Mouse (Mus musculus) neural tube, embryonic 13.5 days (tissue): Measurements from ENCODE around the gene Cggbp1. TPM values are rescaled to one million over a fixed set of nuclear protein-coding genes. Genes with fewer than 3 reads are reported as not detected.

Experiments used
- ATAC-seq: fragments of 200-750 bp; cut with Nextera tagmentation; 2 replicates; pipeline ENCODE4 v1.8.0; 2017; ENCODE audit warnings: low read depth, mild to moderate bottlenecking, moderate TSS enrichment, moderate library complexity
- H3K27ac ChIP-seq: fragments of 300-500 bp; sonication (generic); replicated peaks from 2 replicates; pipeline ENCODE4 v1.5.1; 2015; ENCODE audit warnings: moderate library complexity, mild to moderate bottlenecking, inconsistent platforms
- H3K27me3 ChIP-seq: fragments of 300-500 bp; sonication (generic); 2 replicates; pipeline ENCODE4 v1.6.1; 2015; ENCODE audit warnings: mild to moderate bottlenecking, inconsistent platforms
- H3K36me3 ChIP-seq: fragments of 300-500 bp; sonication (generic); 2 replicates; pipeline ENCODE4 v1.6.1; 2015; ENCODE audit warnings: mild to moderate bottlenecking, inconsistent platforms
- H3K4me1 ChIP-seq: fragments of 300-500 bp; sonication (generic); replicated peaks from 2 replicates; pipeline ENCODE4 v1.6.1; 2015; ENCODE audit warnings: inconsistent platforms
- H3K4me2 ChIP-seq: fragments of 300-500 bp; sonication (generic); 2 replicates; pipeline ENCODE4 v1.6.1; 2015; ENCODE audit warnings: inconsistent platforms, mild to moderate bottlenecking, moderate library complexity
- H3K4me3 ChIP-seq: fragments of 300-500 bp; sonication (generic); 2 replicates; pipeline ENCODE4 v1.5.1; 2015; ENCODE audit warnings: mild to moderate bottlenecking, inconsistent platforms
- H3K9ac ChIP-seq: fragments of 300-500 bp; sonication (generic); 2 replicates; pipeline ENCODE4 v1.6.1; 2015; ENCODE audit warnings: moderate library complexity, mild to moderate bottlenecking, inconsistent platforms
- H3K9me3 ChIP-seq: fragments of 300-500 bp; sonication (generic); 2 replicates; pipeline ENCODE4 v1.6.1; 2016; ENCODE audit warnings: inconsistent platforms
- WGBS: fragments of 180-500 bp; shearing (Covaris S2); methylation state at CpG from one replicate; pipeline ENCODE4 v1.1.7; 2015; 5-methylcytosine and 5-hydroxymethylcytosine counted together
- polyA plus RNA-seq: library from polyadenylated mRNA; unstranded; fragments of >200 nt; fragmentation: Nextera tagmentation; extraction: Ambion mirVana; gene quantifications from 2 replicates; pipeline ENCODE4 v1.2.1, GENCODE M21; 2015

Cggbp1 gene
- 65.3 and 74.1 TPM in 2 replicates for polyA plus RNA-seq

- H3K36me3 ChIP-seq = peaks cover 20% of the 10 kb centered on the region
- peak; percentile 100 for ATAC-seq
- peak within 1 kb of the TSS; percentile 97 for H3K27ac ChIP-seq
- peaks cover 32% of the 10 kb centered on the region for H3K4me1 ChIP-seq
- peak within 1 kb of the TSS; percentile 97 for H3K4me2 ChIP-seq
- peak within 1 kb of the TSS; percentile 88 for H3K4me3 ChIP-seq
- no peaks in the 10 kb centered on the region for H3K27me3 ChIP-seq
- H3K9me3 ChIP-seq = no peaks in the 10 kb centered on the region
- WGBS = under 1% methylated on average over 67 of the region's 85 CpGs
- H3K9ac ChIP-seq = peak within 1 kb of the TSS; percentile 90
Measured at GRCm38 (mm10) chr16:64851563-64852362, at the start of gene Cggbp1, which contains the start of gene Zfp654. Gene Cggbp1, plus strand, starts transcription at chr16:64851996. Gene Zfp654, minus strand, starts transcription at chr16:64851652.

GRCm38 (mm10) chr16:64803041-64803440 lies 48.8 kb upstream of the Cggbp1 start:
- Histone ChIP-seq H3K9me3 (no peaks in the 10 kb centered on the region), H3K27me3 (no peaks in the 10 kb centered on the region), H3K4me1 (no peaks in the 10 kb centered on the region), H3K27ac (no peak overlapping the region), H3K4me2 (no peak overlapping the region), H3K9ac (no peak overlapping the region), H3K4me3 (no peak overlapping the region), H3K36me3 (peaks cover 13% of the 10 kb centered on the region)
- ATAC-seq = no peak
- 84% methylated on average over 3 of the region's 3 CpGs for WGBS

DNA sequence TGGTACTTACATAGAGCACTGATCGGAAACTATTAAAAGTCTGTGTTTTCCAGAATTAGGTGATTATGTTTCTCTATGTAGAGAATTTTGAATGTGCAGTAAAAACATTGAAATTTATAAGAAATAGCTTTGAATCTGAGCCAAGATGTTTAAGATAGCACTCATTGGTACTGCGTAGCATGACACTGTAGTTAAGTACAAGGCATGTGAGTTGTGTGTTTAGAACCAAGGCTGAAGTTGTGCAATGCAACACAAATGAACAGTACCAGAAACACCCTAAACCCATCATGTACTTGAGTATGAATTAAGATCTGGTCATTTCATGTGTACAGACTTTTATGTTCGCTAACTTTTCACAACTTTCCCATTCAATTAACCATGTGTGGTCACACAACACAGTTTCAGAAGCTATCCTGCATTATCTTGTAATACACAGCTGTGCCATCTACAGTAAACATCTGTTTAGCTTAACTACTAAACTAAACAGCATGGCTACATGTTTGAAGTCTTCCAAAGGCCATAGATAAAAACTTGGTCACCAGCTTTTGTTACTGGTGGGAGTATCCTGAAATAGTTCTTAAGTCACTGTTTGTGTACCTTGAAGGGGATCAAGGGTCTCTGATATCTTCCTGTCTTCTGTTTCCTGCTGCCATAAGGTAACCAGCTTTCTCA lies 34.6 kb upstream of the Cggbp1 start:
- Histone ChIP-seq H3K27me3 (no peaks in the 10 kb centered on the region), H3K36me3 (peaks cover 13% of the 10 kb centered on the region), H3K4me1 (no peaks in the 10 kb centered on the region), H3K9ac (no peak overlapping the region), H3K9me3 (no peaks in the 10 kb centered on the region), H3K4me3 (no peak overlapping the region), H3K4me2 (no peak overlapping the region), H3K27ac (no peak overlapping the region)
- WGBS = 98% methylated on average over 3 of the region's 3 CpGs
- no peak for ATAC-seq

DNA sequence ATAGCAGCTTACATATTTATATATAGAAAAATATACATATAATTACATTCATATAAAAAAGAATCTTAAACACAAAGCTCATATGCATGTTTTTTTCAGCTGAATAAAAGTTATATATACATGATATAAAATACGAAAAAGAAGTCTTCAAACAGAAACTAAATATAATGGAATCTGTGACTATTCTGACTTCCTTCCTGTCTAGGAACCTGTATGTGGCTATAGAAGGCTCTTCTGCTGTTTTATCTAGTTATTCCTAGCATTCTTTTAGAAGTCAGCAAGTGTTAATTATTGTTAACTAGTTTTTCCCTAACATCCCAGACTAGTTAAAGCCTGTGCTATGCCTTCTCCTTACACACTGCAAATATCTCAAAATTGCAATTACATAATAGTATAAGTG lies 27.9 kb upstream of the Cggbp1 start:
- no peak overlapping the region for H3K4me3 ChIP-seq
- no peaks in the 10 kb centered on the region for H3K4me1 ChIP-seq
- ATAC-seq = no peak
- no peak overlapping the region for H3K9ac ChIP-seq
- no peaks in the 10 kb centered on the region for H3K27me3 ChIP-seq
- no peak overlapping the region for H3K27ac ChIP-seq
- 95% methylated on average over 1 of the region's 1 CpGs for WGBS
- peaks cover 9% of the 10 kb centered on the region; the same call in 1 of the 2 replicates for H3K36me3 ChIP-seq
- H3K4me2 ChIP-seq = no peak overlapping the region
- no peaks in the 10 kb centered on the region for H3K9me3 ChIP-seq

GRCm38 (mm10) chr16:64824474-64824873 lies 27.3 kb upstream of the Cggbp1 start:
- Histone ChIP-seq H3K36me3 (peaks cover 12% of the 10 kb centered on the region; the same call in 1 of the 2 replicates), H3K27ac (no peak overlapping the region), H3K27me3 (no peaks in the 10 kb centered on the region), H3K4me3 (no peak overlapping the region), H3K9me3 (no peaks in the 10 kb centered on the region), H3K4me1 (no peaks in the 10 kb centered on the region), H3K4me2 (no peak overlapping the region), H3K9ac (no peak overlapping the region)
- ATAC-seq = no peak
- WGBS = 95% methylated on average over 1 of the region's 1 CpGs

DNA sequence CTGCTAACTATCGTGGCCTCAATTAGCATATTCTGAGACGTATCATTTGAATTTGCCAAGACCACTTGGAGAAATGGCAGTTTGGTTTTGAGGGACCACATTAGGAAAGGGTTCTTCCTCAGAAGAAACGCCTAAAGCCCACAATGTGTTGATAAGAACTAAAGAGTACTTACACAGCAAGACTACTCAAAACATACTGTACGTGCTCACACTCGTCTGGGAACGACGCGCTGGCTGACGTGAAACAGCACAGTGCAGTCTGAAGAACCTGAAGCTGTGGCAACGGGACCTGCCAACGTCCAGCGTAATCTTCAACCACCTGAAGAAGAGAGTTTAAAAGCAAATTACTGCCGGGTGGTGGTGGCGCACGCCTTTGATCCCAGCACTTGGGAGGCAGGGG lies 21.5 kb upstream of the Cggbp1 start:
- ATAC-seq = no peak
- Histone ChIP-seq H3K4me3 (no peak overlapping the region), H3K27ac (no peak overlapping the region), H3K4me1 (no peaks in the 10 kb centered on the region), H3K9me3 (no peaks in the 10 kb centered on the region), H3K36me3 (peaks cover 16% of the 10 kb centered on the region; the same call in 1 of the 2 replicates), H3K9ac (no peak overlapping the region), H3K4me2 (no peak overlapping the region), H3K27me3 (no peaks in the 10 kb centered on the region)
- 96% methylated on average over 15 of the region's 15 CpGs for WGBS

- Histone ChIP-seq H3K4me2 (no peak overlapping the region), H3K27me3 (no peaks in the 10 kb centered on the region), H3K9me3 (no peaks in the 10 kb centered on the region), H3K27ac (no peak overlapping the region), H3K36me3 (no peaks in the 10 kb centered on the region), H3K4me3 (no peak overlapping the region), H3K9ac (no peak overlapping the region), H3K4me1 (no peaks in the 10 kb centered on the region)
- 83% methylated on average over 1 of the region's 1 CpGs for WGBS
- ATAC-seq = no peak
Measured at GRCm38 (mm10) chr16:64835996-64836545, 15.7 kb upstream of the Cggbp1 start.

DNA sequence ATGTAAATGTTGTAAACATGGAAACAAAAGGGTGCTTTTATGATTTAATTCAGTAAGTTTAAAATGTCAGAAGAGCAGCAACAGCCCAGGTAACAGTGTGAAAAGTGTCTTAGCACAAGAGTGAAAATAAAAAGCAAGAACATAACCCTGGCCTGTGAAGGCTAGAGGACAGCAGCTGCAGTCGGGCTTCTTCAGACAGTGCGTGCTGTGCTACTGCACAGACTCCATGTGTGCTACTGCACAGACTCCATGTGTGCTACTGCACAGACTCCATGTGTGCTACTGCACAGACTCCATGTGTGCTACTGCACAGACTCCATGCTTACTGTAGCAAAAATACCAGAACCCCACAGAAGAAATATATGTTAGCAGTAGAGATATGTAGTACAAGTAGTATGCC lies 15.1 kb upstream of the Cggbp1 start:
- no peaks in the 10 kb centered on the region for H3K4me1 ChIP-seq
- H3K4me2 ChIP-seq = no peak overlapping the region
- no peak overlapping the region for H3K4me3 ChIP-seq
- no peak overlapping the region for H3K27ac ChIP-seq
- no peaks in the 10 kb centered on the region for H3K36me3 ChIP-seq
- ATAC-seq = no peak
- 86% methylated on average over 2 of the region's 2 CpGs for WGBS
- H3K9me3 ChIP-seq = no peaks in the 10 kb centered on the region
- H3K27me3 ChIP-seq = no peaks in the 10 kb centered on the region
- no peak overlapping the region for H3K9ac ChIP-seq

DNA sequence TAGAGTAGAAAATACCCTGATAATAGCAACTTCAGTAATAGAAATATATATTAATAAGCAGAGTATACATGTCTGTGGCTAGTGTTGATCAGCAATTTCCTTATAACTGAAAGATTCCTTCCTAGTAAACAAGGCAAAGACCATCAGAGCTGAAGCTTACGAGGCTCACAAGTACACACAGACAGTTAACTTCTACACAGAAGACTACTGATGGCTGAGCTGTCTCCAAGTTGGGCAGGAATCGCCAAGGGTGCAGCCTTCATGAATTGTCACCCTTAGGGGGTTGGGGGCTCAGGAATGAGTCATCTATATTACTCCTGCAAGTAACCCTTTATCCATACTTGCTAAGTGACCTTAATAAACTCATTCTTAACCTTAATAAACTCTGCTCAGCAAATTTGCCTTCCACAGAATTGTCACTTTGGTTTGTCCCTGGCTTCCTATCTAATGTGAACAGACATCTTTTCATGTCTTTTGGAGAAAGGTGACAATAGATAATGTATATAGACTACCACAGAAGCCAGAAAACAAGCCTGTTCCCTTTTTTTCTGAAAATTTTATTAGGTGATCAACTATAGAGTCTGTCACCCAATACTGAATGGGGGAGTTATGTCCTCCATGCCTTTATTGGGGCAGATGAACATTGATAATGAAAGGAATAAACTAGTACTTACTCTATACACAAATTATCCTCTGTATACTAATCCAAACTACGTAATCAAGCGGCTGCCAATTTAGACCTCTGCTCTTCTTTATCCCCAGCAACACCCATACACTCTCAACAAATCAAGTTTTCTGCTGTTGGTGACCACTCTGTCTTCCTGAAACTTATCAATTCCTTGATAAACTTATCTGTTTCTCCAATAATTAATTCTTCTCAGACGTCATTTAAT lies 10.1 kb upstream of the Cggbp1 start:
- no peak for ATAC-seq
- H3K9ac ChIP-seq = no peak overlapping the region
- H3K9me3 ChIP-seq = no peaks in the 10 kb centered on the region
- 83% methylated on average over 5 of the region's 5 CpGs for WGBS
- no peak overlapping the region for H3K27ac ChIP-seq
- no peaks in the 10 kb centered on the region for H3K4me1 ChIP-seq
- H3K4me3 ChIP-seq = no peak overlapping the region
- H3K27me3 ChIP-seq = no peaks in the 10 kb centered on the region
- H3K4me2 ChIP-seq = no peak overlapping the region
- H3K36me3 ChIP-seq = no peaks in the 10 kb centered on the region

DNA sequence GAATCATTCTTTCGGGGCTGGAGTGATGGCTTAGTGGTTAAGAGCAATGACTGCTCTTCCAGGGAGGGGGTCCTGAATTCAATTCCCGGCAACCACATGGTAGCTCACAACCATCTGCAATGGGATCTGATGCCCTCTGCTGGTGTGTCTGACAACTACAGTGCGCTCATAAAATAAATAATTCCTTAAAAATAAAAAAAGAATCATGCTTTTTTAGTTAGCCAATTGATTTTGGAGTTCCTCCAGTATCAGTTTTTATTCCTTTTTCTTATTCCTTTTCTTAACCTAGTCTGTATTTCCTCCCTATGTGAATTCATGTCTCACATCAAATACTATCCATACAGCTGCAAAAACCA lies 9.4 kb upstream of the Cggbp1 start:
- H3K4me2 ChIP-seq = no peak overlapping the region
- H3K4me1 ChIP-seq = no peaks in the 10 kb centered on the region
- no peaks in the 10 kb centered on the region for H3K36me3 ChIP-seq
- 96% methylated on average over 3 of the region's 3 CpGs for WGBS
- H3K27ac ChIP-seq = no peak overlapping the region
- H3K27me3 ChIP-seq = no peaks in the 10 kb centered on the region
- no peak for ATAC-seq
- no peak overlapping the region for H3K4me3 ChIP-seq
- no peaks in the 10 kb centered on the region for H3K9me3 ChIP-seq
- H3K9ac ChIP-seq = no peak overlapping the region

DNA sequence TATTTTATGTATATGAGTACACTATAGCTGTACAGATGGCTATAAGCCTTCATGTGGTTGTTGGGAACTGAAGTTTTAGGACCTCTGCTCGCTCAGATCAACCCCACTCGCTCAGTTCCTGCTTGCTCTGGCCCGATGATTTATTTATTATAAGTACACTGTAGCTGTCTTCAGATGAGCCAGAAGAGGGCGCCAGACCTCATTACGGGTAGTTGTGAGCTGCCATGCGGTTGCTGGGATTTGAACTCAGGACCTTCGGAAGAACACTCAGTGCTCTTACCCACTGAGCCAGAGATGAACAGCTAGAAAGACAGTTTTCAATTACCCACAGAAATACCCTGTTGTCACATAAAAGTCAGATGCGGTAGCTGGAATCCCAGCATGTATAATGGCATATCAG lies 5.8 kb upstream of the Cggbp1 start:
- Histone ChIP-seq H3K27me3 (no peaks in the 10 kb centered on the region), H3K4me3 (no peak overlapping the region), H3K9me3 (no peaks in the 10 kb centered on the region), H3K27ac (no peak overlapping the region), H3K4me2 (no peak overlapping the region), H3K4me1 (peaks cover 14% of the 10 kb centered on the region), H3K9ac (no peak overlapping the region), H3K36me3 (no peaks in the 10 kb centered on the region)
- WGBS = 88% methylated on average over 8 of the region's 8 CpGs
- no peak for ATAC-seq
